Mouse (Mus musculus) limb, embryonic 13.5 days (tissue): Measurements from ENCODE around the gene Cpne7. TPM values are rescaled to one million over a fixed set of nuclear protein-coding genes. Genes with fewer than 3 reads are reported as not detected.

Source experiments
- ATAC-seq: fragments of 200-750 bp; cut with Nextera tagmentation; 2 replicates; pipeline ENCODE4 v1.8.0; 2017; ENCODE audit warnings: low read depth, moderate number of reproducible peaks, moderate TSS enrichment; ENCODE audit not compliant: low FRiP score
- H3K27ac ChIP-seq: fragments of 300-500 bp; sonication (generic); 2 replicates; pipeline ENCODE4 v1.5.1; 2015; ENCODE audit warnings: inconsistent platforms, mild to moderate bottlenecking, moderate library complexity
- H3K27me3 ChIP-seq: fragments of 300-500 bp; sonication (generic); 2 replicates; pipeline ENCODE4 v1.6.1; 2015; ENCODE audit warnings: mild to moderate bottlenecking, inconsistent platforms
- H3K36me3 ChIP-seq: fragments of 300-500 bp; sonication (generic); 2 replicates; pipeline ENCODE4 v1.6.1; 2015; ENCODE audit warnings: inconsistent platforms, mild to moderate bottlenecking, moderate library complexity
- H3K4me1 ChIP-seq: fragments of 300-500 bp; sonication (generic); 2 replicates; pipeline ENCODE4 v1.6.1; 2015; ENCODE audit warnings: inconsistent platforms
- H3K4me2 ChIP-seq: fragments of 300-500 bp; sonication (generic); replicated peaks from 2 replicates; pipeline ENCODE4 v1.6.1; 2015; ENCODE audit warnings: inconsistent platforms, mild to moderate bottlenecking, moderate library complexity
- H3K4me3 ChIP-seq: fragments of 300-500 bp; sonication (generic); 2 replicates; pipeline ENCODE4 v1.5.1; 2015; ENCODE audit warnings: moderate library complexity, mild to moderate bottlenecking, inconsistent platforms
- H3K9ac ChIP-seq: fragments of 300-500 bp; sonication (generic); 2 replicates; pipeline ENCODE4 v1.6.1; 2015; ENCODE audit warnings: mild to moderate bottlenecking, inconsistent platforms
- H3K9me3 ChIP-seq: fragments of 300-500 bp; sonication (generic); 2 replicates; pipeline ENCODE4 v1.6.1; 2016; ENCODE audit warnings: inconsistent platforms
- WGBS: fragments of 180-500 bp; shearing (Covaris S2); methylation state at CpG from one replicate; pipeline ENCODE4 v1.1.7; 2015; 5-methylcytosine and 5-hydroxymethylcytosine counted together
- microRNA-seq: library from miRNA; unstranded; fragments of <30 nt; microRNA quantifications from one replicate; pipeline ENCODE4, GENCODE M21; 2016
- polyA plus RNA-seq: library from polyadenylated mRNA; unstranded; fragments of >200 nt; fragmentation: Nextera tagmentation; extraction: Ambion mirVana; gene quantifications from 2 replicates; pipeline ENCODE4 v1.2.1, GENCODE M21; 2015

The Cpne7 gene
- polyA plus RNA-seq, 1 experiment from 2014 or later: 0.64 TPM

DNA sequence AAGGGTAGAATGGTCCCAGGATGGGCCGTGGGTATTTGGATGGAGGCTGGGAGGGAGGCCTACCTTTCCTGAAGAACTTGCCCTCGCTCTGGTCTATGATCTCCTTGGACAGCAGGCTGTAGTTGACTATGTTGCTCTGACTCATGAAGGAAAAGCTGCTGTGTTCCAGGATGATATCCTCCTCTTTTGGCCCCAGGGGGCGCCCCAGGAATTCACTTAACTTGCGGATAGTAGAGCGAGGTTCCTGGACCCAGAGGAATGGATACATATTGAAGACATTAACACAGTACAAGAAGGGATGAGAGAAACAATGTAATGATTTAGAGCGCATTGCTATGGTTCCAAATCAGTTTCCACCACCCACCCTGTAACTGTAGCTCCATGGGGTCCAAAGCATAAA lies 28.1 kb downstream of the Cpne7 start:
- Histone ChIP-seq H3K4me3 (no peak overlapping the region), H3K4me1 (peaks cover 9% of the 10 kb centered on the region; the same call in 1 of the 2 replicates), H3K27ac (no peak overlapping the region), H3K9ac (no peak overlapping the region), H3K4me2 (no peak overlapping the region), H3K36me3 (no peaks in the 10 kb centered on the region), H3K27me3 (no peaks in the 10 kb centered on the region), H3K9me3 (no peaks in the 10 kb centered on the region)
- WGBS: 55% methylated on average over 6 of the region's 6 CpGs
- ATAC-seq: no peak

- Histone ChIP-seq H3K4me2 (no peak overlapping the region), H3K27me3 (no peaks in the 10 kb centered on the region), H3K36me3 (no peaks in the 10 kb centered on the region), H3K9me3 (no peaks in the 10 kb centered on the region), H3K4me3 (no peak overlapping the region), H3K9ac (no peak overlapping the region), H3K4me1 (peaks cover 9% of the 10 kb centered on the region; the same call in 1 of the 2 replicates), H3K27ac (no peak overlapping the region)
- 82% methylated on average over 7 of the region's 7 CpGs for WGBS
- no peak for ATAC-seq
Measured at GRCm38 (mm10) chr8:123146390-123146789, 29.2 kb downstream of the Cpne7 start.

- Histone ChIP-seq H3K36me3 (no peaks in the 10 kb centered on the region), H3K4me1 (no peaks in the 10 kb centered on the region), H3K9me3 (0 out of 2 replicates have a peak, but pooled peaks cover 2% of the 10 kb centered on the region), H3K9ac (no peak overlapping the region), H3K4me3 (no peak overlapping the region), H3K4me2 (no peak overlapping the region), H3K27ac (no peak overlapping the region), H3K27me3 (no peaks in the 10 kb centered on the region)
- ATAC-seq: no peak
- 68% methylated on average over 9 of the region's 9 CpGs for WGBS
Measured at GRCm38 (mm10) chr8:123150737-123151171, 33.6 kb downstream of the Cpne7 start.

DNA sequence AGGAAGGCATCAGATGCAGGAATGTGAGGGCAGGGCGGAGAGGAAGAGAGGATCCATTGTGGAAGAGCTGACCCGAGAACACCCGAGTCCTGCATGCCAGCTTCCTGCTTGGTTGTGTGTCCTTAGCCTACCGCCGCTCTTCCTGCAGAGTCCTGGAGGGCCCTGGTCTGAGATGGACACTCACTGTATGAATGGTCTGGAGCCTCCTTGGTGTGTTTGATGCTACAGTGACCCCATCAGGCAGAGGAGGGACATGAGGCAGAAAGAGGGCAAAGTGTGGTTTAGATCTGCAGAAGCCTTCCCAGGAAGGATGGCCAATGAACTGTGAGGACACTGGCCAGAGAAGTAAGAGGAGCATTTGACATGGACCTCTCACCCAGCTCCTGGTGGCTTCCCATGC lies 38.0 kb downstream of the Cpne7 start:
- no peak overlapping the region for H3K9ac ChIP-seq
- no peak overlapping the region for H3K4me3 ChIP-seq
- 81% methylated on average over 5 of the region's 5 CpGs for WGBS
- no peak for ATAC-seq
- H3K4me1 ChIP-seq: peaks cover 25% of the 10 kb centered on the region
- H3K27ac ChIP-seq: no peak overlapping the region
- no peaks in the 10 kb centered on the region for H3K36me3 ChIP-seq
- H3K27me3 ChIP-seq: no peaks in the 10 kb centered on the region
- H3K4me2 ChIP-seq: no peak overlapping the region
- H3K9me3 ChIP-seq: 0 out of 2 replicates have a peak, but pooled peaks cover 2% of the 10 kb centered on the region

GRCm38 (mm10) chr8:123156070-123156773 lies 39.0 kb downstream of the Cpne7 start:
- Histone ChIP-seq H3K4me1 (peaks cover 25% of the 10 kb centered on the region), H3K4me2 (0 out of 2 replicates have a peak overlapping the region, but pooled peaks have one; percentile 7), H3K27ac (no peak overlapping the region), H3K27me3 (no peaks in the 10 kb centered on the region), H3K4me3 (no peak overlapping the region), H3K9me3 (0 out of 2 replicates have a peak, but pooled peaks cover 2% of the 10 kb centered on the region), H3K9ac (no peak overlapping the region), H3K36me3 (no peaks in the 10 kb centered on the region)
- peak; percentile 64; the same call in 1 of the 2 replicates for ATAC-seq
- WGBS: 75% methylated on average over 9 of the region's 9 CpGs

DNA sequence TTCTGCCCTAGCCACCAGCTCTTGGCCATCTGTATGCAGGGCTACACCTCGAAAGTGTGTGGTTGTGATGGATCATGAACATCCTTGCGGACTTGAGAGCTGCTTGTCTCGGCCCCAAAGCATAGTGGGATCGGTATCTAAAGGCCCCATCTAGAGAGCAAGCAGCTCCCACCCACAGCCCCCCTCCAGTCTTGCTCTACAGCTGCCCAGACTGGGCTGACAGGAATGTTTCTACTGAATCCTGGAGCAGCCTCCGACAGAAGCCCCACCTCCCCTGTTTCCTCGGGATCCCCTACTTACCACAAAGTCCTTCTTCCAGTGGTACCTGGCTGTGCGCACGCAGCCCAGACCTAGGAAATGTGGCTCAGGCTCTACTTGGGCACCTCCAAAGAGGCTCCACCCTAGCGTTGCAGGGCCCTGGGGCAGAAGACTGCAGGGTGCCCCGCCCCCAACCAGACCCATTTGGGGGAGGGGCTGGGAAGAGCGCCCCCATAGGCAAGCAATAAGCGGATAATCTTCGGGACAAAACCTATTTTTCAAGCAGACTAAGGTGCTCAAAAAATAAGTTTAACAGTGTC lies 40.8 kb downstream of the Cpne7 start, which contains the start of gene Sult5a1:
Sult5a1 (minus strand) TSS at position 428 of the 578 bp plus-strand sequence.
- H3K9me3 ChIP-seq: no peaks in the 10 kb centered on the region
- H3K27me3 ChIP-seq: no peaks in the 10 kb centered on the region
- H3K27ac ChIP-seq: peak within 1 kb of the TSS; percentile 48
- H3K4me3 ChIP-seq: peak within 1 kb of the TSS; percentile 32
- H3K4me2 ChIP-seq: peak within 1 kb of the TSS; percentile 60
- 30% methylated on average over 13 of the region's 13 CpGs for WGBS
- peak; percentile 64; the same call in 1 of the 2 replicates for ATAC-seq
- peaks cover 25% of the 10 kb centered on the region for H3K4me1 ChIP-seq
- H3K36me3 ChIP-seq: no peaks in the 10 kb centered on the region
- H3K9ac ChIP-seq: no peak within 1 kb of the TSS

DNA sequence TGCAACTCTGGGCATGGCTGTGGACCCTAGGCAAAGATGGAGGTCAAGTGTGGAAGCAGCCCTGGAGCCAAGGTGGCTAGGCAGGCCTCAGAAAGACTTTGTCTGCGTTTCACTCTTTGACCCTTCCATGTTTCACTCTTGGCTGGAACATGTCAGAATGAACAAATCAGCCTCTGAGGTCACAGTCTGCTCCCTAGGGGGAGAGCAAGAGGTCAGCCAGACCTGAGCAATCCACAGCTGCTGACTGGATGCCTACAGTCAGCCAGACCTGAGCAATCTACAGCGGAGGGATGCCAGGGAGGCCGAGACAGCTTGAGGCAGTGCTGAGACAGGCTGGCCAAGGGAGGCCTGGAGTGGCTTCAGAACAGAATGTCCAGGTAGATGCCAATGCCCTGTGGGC lies 64.2 kb downstream of the Cpne7 start:
- Histone ChIP-seq H3K36me3 (no peaks in the 10 kb centered on the region), H3K9ac (no peak overlapping the region), H3K9me3 (peaks cover 15% of the 10 kb centered on the region), H3K27ac (no peak overlapping the region), H3K4me1 (peaks cover 16% of the 10 kb centered on the region), H3K4me2 (no peak overlapping the region), H3K4me3 (no peak overlapping the region), H3K27me3 (no peaks in the 10 kb centered on the region)
- WGBS: 58% methylated on average over 3 of the region's 3 CpGs
- ATAC-seq: no peak

Small RNAs within 50 kb of the gene (microRNA-seq; reads per million reads assigned to microRNA genes)
- gene Mir7079 (not detected), gene Mir7080 (not detected)

Other genes with a start within 250 kb of the Cpne7 start
- gene Ankrd11, start 75.1 kb upstream of the Cpne7 start, polyA plus RNA-seq: 40.9 and 48.7 TPM in 2 replicates
- 40.8 and 41.5 TPM in 2 replicates for gene Spg7, start 54.4 kb upstream of the Cpne7 start, polyA plus RNA-seq
- 1,375 and 1,469 TPM in 2 replicates for gene Rpl13, start 15.0 kb upstream of the Cpne7 start, polyA plus RNA-seq
- gene Sult5a1, start 40.9 kb downstream of the Cpne7 start, polyA plus RNA-seq: 26.1 and 30.6 TPM in 2 replicates
- 2.4 and 2.5 TPM in 2 replicates for gene Dpep1, start 68.9 kb downstream of the Cpne7 start, polyA plus RNA-seq
- gene Chmp1a, start 95.4 kb downstream of the Cpne7 start, polyA plus RNA-seq: 151 and 155 TPM in 2 replicates
- gene Spata33, start 95.5 kb downstream of the Cpne7 start, polyA plus RNA-seq: 4.9 and 7.0 TPM in 2 replicates
- 37.9 and 39.9 TPM in 2 replicates for gene Cdk10, start 107.5 kb downstream of the Cpne7 start, polyA plus RNA-seq
- gene Spata2l, start 118.9 kb downstream of the Cpne7 start, polyA plus RNA-seq: 3.1 and 3.7 TPM in 2 replicates
- 28.4 and 29.1 TPM in 2 replicates for gene Zfp276, start 136.8 kb downstream of the Cpne7 start, polyA plus RNA-seq
- 32.3 and 32.7 TPM in 2 replicates for gene Vps9d1, start 137.0 kb downstream of the Cpne7 start, polyA plus RNA-seq
- gene Fanca, start 201.2 kb downstream of the Cpne7 start, polyA plus RNA-seq: 26.4 and 27.2 TPM in 2 replicates
- gene Spire2, start 215.3 kb downstream of the Cpne7 start, polyA plus RNA-seq: 0.80 and 1.1 TPM in 2 replicates